Mouse (Mus musculus) MEL (cell line): ENCODE data around the gene Anapc13. TPM values are rescaled to one million over a fixed set of nuclear protein-coding genes. Genes with fewer than 3 reads are reported as not detected.

Source experiments
- DNase-seq: peaks from one replicate; pipeline ENCODE4 v3.0.0; 2011; ENCODE audit warnings: low read depth, low spot score
- H3K27ac ChIP-seq: 2 replicates; pipeline ENCODE4 v1.5.1; 2012; ENCODE audit warnings: low read depth, mild to moderate bottlenecking, control low read depth, low read length, moderate library complexity; ENCODE audit not compliant: control insufficient read depth
- H3K27me3 ChIP-seq, 2 experiments: fragments of 150-350 bp in 1 of 2; sonication (generic) in 1 of 2; 2 replicates each; pipeline ENCODE4 v1.6.1; 2012; ENCODE audit warnings: low read length in 2 of 2, mild to moderate bottlenecking in 2 of 2, improper control_type of control experiment in 1 of 2, moderate library complexity in 1 of 2; ENCODE audit not compliant: insufficient read depth in 2 of 2, control insufficient read depth in 1 of 2
- H3K36me3 ChIP-seq, 2 experiments: 2 replicates each; pipeline ENCODE4 v1.6.1; 2012 to 2014; ENCODE audit warnings: low read length in 2 of 2, improper control_type of control experiment in 1 of 2, inconsistent platforms in 1 of 2, mild to moderate bottlenecking in 1 of 2; ENCODE audit not compliant: insufficient read depth in 2 of 2, control insufficient read depth in 1 of 2
- H3K4me1 ChIP-seq, 2 experiments: fragments of 150-350 bp in 1 of 2; sonication (generic) in 1 of 2; 2 replicates each; pipeline ENCODE4 v1.6.1; 2012; ENCODE audit warnings: low read length in 2 of 2, improper control_type of control experiment in 1 of 2, mild to moderate bottlenecking in 1 of 2; ENCODE audit not compliant: insufficient read depth in 2 of 2, control insufficient read depth in 1 of 2
- H3K4me3 ChIP-seq, 2 experiments: fragments of 150-350 bp in 1 of 2; sonication (generic) in 1 of 2; 2 replicates each; pipeline ENCODE4 v1.5.1; 2012; ENCODE audit warnings: low read depth in 2 of 2, low read length in 2 of 2, mild to moderate bottlenecking in 2 of 2, moderate library complexity in 2 of 2, control low read depth in 1 of 2, improper control_type of control experiment in 1 of 2; ENCODE audit not compliant: control insufficient read depth in 1 of 2, insufficient read depth in 1 of 2
- H3K79me2 ChIP-seq: 2 replicates; pipeline ENCODE4 v1.6.1; 2012; ENCODE audit warnings: mild to moderate bottlenecking, low read length, moderate library complexity; ENCODE audit not compliant: control insufficient read depth, poor library complexity, insufficient read depth
- H3K9ac ChIP-seq: 2 replicates; pipeline ENCODE4 v1.6.1; 2012; ENCODE audit warnings: low read depth, mild to moderate bottlenecking, control low read depth, low read length, moderate library complexity; ENCODE audit not compliant: control insufficient read depth, poor library complexity, severe bottlenecking
- H3K9me3 ChIP-seq: fragments of 150-350 bp; sonication (generic); replicated peaks from 2 replicates; pipeline ENCODE4 v1.6.1; 2012; ENCODE audit warnings: mild to moderate bottlenecking, low read length, improper control_type of control experiment, moderate library complexity; ENCODE audit not compliant: insufficient read depth
- BHLHE40 ChIP-seq: IDR thresholded peaks from 2 replicates; pipeline ENCODE4 v1.6.1; 2012; ENCODE audit warnings: low read depth, mild to moderate bottlenecking, inconsistent platforms, low read length, improper control_type of control experiment, borderline replicate concordance
- CHD1 ChIP-seq: IDR thresholded peaks from 2 replicates; pipeline ENCODE4 v1.6.1; 2012; ENCODE audit warnings: low read depth, mild to moderate bottlenecking, inconsistent platforms, low read length, improper control_type of control experiment
- CHD2 ChIP-seq: IDR thresholded peaks from 2 replicates; pipeline ENCODE4 v1.6.1; 2011; ENCODE audit warnings: low read length, improper control_type of control experiment
- ETS1 ChIP-seq: IDR thresholded peaks from 2 replicates; pipeline ENCODE4 v1.6.1; 2012; ENCODE audit warnings: low read depth, mild to moderate bottlenecking, inconsistent platforms, low read length, improper control_type of control experiment, moderate library complexity
- GABPA ChIP-seq: IDR thresholded peaks from 2 replicates; pipeline ENCODE4 v1.6.1; 2012; ENCODE audit warnings: low read depth, mild to moderate bottlenecking, inconsistent platforms, low read length, improper control_type of control experiment, moderate library complexity
- JUND ChIP-seq: IDR thresholded peaks from 2 replicates; pipeline ENCODE4 v1.6.1; 2011; ENCODE audit warnings: low read depth, mild to moderate bottlenecking, improper control_type of control experiment, low read length
- MAX ChIP-seq: IDR thresholded peaks from 2 replicates; pipeline ENCODE4 v1.6.1; 2011; ENCODE audit warnings: low read length, improper control_type of control experiment
- MXI1 ChIP-seq: IDR thresholded peaks from 2 replicates; pipeline ENCODE4 v1.6.1; 2011; ENCODE audit warnings: mild to moderate bottlenecking, low read depth, low read length, improper control_type of control experiment
- MYB ChIP-seq: IDR thresholded peaks from 2 replicates; pipeline ENCODE4 v1.6.1; 2011; ENCODE audit warnings: mild to moderate bottlenecking, low read depth, low read length, improper control_type of control experiment
- POLR2AphosphoS5 ChIP-seq: IDR thresholded peaks from 2 replicates; pipeline ENCODE4 v1.6.1; 2012; ENCODE audit warnings: low read depth, borderline replicate concordance, mild to moderate bottlenecking, inconsistent platforms, low read length, moderate library complexity, mixed read lengths
- RAD21 ChIP-seq: IDR thresholded peaks from 2 replicates; pipeline ENCODE4 v1.6.1; 2011; ENCODE audit warnings: mild to moderate bottlenecking, low read depth, low read length, improper control_type of control experiment
- RCOR1 ChIP-seq: IDR thresholded peaks from 2 replicates; pipeline ENCODE4 v1.6.1; 2012; ENCODE audit warnings: low read depth, mild to moderate bottlenecking, inconsistent platforms, low read length, improper control_type of control experiment
- SIN3A ChIP-seq: IDR thresholded peaks from 2 replicates; pipeline ENCODE4 v1.6.1; 2012; ENCODE audit warnings: low read length, improper control_type of control experiment, inconsistent platforms
- SMC3 ChIP-seq: IDR thresholded peaks from 2 replicates; pipeline ENCODE4 v1.6.1; 2011; ENCODE audit warnings: low read depth, low read length, improper control_type of control experiment
- TAL1 ChIP-seq: IDR thresholded peaks from 2 replicates; pipeline ENCODE4 v1.6.1; 2012; ENCODE audit warnings: mild to moderate bottlenecking, inconsistent platforms, low read length, moderate library complexity, mixed read lengths
- TBP ChIP-seq: IDR thresholded peaks from 2 replicates; pipeline ENCODE4 v1.8.0; 2011; ENCODE audit warnings: low read depth, low read length, improper control_type of control experiment
- TCF12 ChIP-seq: IDR thresholded peaks from 2 replicates; pipeline ENCODE4 v1.6.1; 2014; ENCODE audit warnings: low read depth, mild to moderate bottlenecking, inconsistent platforms, low read length, improper control_type of control experiment, moderate library complexity
- USF2 ChIP-seq, 2 experiments: IDR thresholded peaks; 2 replicates each; pipeline ENCODE4 v1.6.1; 2011 to 2012; ENCODE audit warnings: improper control_type of control experiment in 2 of 2, low read length in 2 of 2, borderline replicate concordance in 1 of 2, inconsistent platforms in 1 of 2, low read depth in 1 of 2, mild to moderate bottlenecking in 1 of 2; ENCODE audit not compliant: insufficient read depth in 1 of 2
- ZMIZ1 ChIP-seq: IDR thresholded peaks from 2 replicates; pipeline ENCODE4 v1.6.1; 2012; ENCODE audit warnings: low read depth, mild to moderate bottlenecking, inconsistent platforms, low read length, improper control_type of control experiment, moderate library complexity
- polyA plus RNA-seq, 2 experiments: library from polyadenylated mRNA; stranded (reverse) in 1 of 2; unstranded in 1 of 2; fragments of >175 nt in 1 of 2; fragments of >200 nt in 1 of 2; gene quantifications; 2 replicates each; pipeline versions ENCODE4 v1.2.1 to v1.2.4; 2012; ENCODE audit warnings: low replicate concordance in 2 of 2, low read depth in 1 of 2; ENCODE audit not compliant: insufficient read length in 2 of 2, insufficient read depth in 1 of 2, missing spikeins in 1 of 2
- total RNA-seq: library from RNA; depleted of rRNA; stranded (reverse); fragments of 300-350 nt; gene quantifications from 2 replicates; pipeline ENCODE4 v1.2.3, GENCODE M21; 2012

Gene Anapc13
- total and polyA plus RNA-seq, 3 experiments, result 89.9 to 113 TPM; not detected in 1

DNA sequence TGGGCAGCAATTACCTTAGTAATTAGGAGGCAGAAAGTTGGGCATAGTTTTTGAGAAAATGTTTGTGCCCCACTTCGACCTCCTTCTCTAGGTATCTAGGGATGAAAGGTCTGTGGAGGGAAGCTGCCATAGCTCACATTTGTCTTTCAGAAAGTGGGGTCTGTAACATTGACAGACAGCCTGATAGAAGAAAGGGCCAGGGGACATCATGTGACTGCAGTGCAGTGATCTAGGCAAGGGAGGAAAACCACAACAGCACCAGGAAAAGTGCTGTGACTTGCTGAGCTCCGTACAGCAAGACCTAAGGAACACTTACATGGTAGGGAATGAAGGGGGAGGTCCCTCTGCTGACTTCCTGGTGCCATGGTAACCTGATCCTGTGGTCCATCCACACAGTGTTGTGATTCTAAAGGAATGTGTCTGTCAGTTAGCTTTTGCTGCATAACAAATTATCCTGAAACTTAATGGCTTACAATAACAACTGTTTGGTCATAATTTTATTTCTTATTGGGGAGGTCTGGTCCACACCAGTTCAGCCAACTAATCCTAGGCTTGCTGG lies 5.6 kb downstream of the Anapc13 start:
- Histone ChIP-seq H3K9ac (no peak overlapping the region), H3K79me2 (no peaks in the 10 kb centered on the region), H3K4me3 (no peak overlapping the region), H3K9me3 (no peaks in the 10 kb centered on the region), H3K36me3 (0 out of 4 replicates have a peak, but pooled peaks cover 0 to 2% of the 10 kb centered on the region in 2 experiments), H3K27me3 (no peaks in the 10 kb centered on the region), H3K27ac (no peak overlapping the region), H3K4me1 (peaks cover 2 to 13% of the 10 kb centered on the region in 2 experiments; a peak in 2 of 4 replicates)
- DNase-seq, result no peak
- TF ChIP-seq CHD2 (no peak), SIN3A (no peak), TBP (no peak), BHLHE40 (no peak), RAD21 (no peak), POLR2AphosphoS5 (no peak), GABPA (no peak), MXI1 (no peak), TCF12 (no peak), SMC3 (no peak), TAL1 (no peak), USF2 (IDR thresholded peaks at IDR 0.05; ENCODE audit: borderline replicate concordance in 1 of 2, insufficient read depth in 1 of 2, low read depth in 1 of 2, low read length in 2 of 2) (no peak), JUND (no peak), ETS1 (no peak), MAX (no peak), RCOR1 (no peak), ZMIZ1 (no peak)

DNA sequence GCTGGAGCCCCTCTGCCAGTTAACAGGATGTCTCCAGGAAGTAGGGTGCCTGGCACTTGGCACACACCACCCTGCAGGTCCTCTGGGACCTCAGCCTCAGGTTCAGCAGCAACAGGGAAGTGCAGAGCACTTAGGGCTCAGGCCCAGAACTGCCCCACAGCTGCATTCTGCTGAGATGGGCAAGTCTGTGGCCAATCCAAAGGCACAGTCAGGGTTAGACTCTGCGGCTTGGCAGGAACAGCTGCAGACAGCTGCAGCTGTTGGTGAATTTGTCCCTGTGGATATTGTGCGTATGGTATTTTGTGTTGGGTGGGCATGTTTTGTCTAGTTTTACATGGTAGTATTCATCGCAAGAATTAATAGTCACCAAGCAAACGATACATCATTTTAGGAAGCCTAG lies 6.1 kb downstream of the Anapc13 start:
- no peak overlapping the region for H3K9ac ChIP-seq
- TF ChIP-seq CHD1, result no peak
- TF ChIP-seq USF2 (IDR thresholded peaks at IDR 0.05; ENCODE audit: borderline replicate concordance in 1 of 2, insufficient read depth in 1 of 2, low read depth in 1 of 2, low read length in 2 of 2), result no peak
- TF ChIP-seq POLR2AphosphoS5, result no peak
- no peak for TF ChIP-seq ZMIZ1
- no peak for TF ChIP-seq RCOR1
- TF ChIP-seq MYB, result no peak
- H3K36me3 ChIP-seq, result 0 out of 4 replicates have a peak, but pooled peaks cover 0 to 2% of the 10 kb centered on the region in 2 experiments
- H3K27me3 ChIP-seq, result no peaks in the 10 kb centered on the region
- H3K27ac ChIP-seq, result no peak overlapping the region
- no peaks in the 10 kb centered on the region for H3K79me2 ChIP-seq
- peaks cover 2 to 13% of the 10 kb centered on the region in 2 experiments; a peak in 2 of 4 replicates for H3K4me1 ChIP-seq
- H3K9me3 ChIP-seq, result no peaks in the 10 kb centered on the region
- no peak overlapping the region for H3K4me3 ChIP-seq
- DNase-seq, result no peak
